Mouse (Mus musculus) gastrocnemius, postnatal 4 days (tissue): ENCODE data around the gene Smagp. TPM values are rescaled to one million over a fixed set of nuclear protein-coding genes. Genes with fewer than 3 reads are reported as not detected.
A peak's percentile ranks its signal among the peaks of the same experiment; 100 is the strongest.

Experiments used
- DNase-seq, 2 experiments: peaks; one replicate each; pipeline ENCODE4 v3.0.0; 2021 to 2022; ENCODE audit warnings: low spot score in 2 of 2, mixed read lengths in 2 of 2
- long read RNA-seq, 2 experiments: library from polyadenylated mRNA; stranded (forward); transcript quantifications; one replicate each; pipeline ENCODE4 v2.0.0; 2021
- total RNA-seq, 2 experiments: library from RNA; stranded (reverse); gene quantifications; 2 replicates each; pipeline ENCODE4 v1.2.3; 2021

Smagp gene
- total RNA-seq: 10 to 100 TPM in 1 of 2 experiments, 1 to 10 TPM in 1; 9.1 to 12.3 TPM
- long read RNA-seq, experiment 1, partial matches to known transcripts: 1 of 9 reads
- long read RNA-seq, experiment 1, other reads (novel, unspliced or antisense): 0 of 9 reads
- long read RNA-seq, experiment 2, partial matches to known transcripts: 0 of 5 reads
- long read RNA-seq, experiment 2, other reads (novel, unspliced or antisense): 1 of 5 reads

DNA sequence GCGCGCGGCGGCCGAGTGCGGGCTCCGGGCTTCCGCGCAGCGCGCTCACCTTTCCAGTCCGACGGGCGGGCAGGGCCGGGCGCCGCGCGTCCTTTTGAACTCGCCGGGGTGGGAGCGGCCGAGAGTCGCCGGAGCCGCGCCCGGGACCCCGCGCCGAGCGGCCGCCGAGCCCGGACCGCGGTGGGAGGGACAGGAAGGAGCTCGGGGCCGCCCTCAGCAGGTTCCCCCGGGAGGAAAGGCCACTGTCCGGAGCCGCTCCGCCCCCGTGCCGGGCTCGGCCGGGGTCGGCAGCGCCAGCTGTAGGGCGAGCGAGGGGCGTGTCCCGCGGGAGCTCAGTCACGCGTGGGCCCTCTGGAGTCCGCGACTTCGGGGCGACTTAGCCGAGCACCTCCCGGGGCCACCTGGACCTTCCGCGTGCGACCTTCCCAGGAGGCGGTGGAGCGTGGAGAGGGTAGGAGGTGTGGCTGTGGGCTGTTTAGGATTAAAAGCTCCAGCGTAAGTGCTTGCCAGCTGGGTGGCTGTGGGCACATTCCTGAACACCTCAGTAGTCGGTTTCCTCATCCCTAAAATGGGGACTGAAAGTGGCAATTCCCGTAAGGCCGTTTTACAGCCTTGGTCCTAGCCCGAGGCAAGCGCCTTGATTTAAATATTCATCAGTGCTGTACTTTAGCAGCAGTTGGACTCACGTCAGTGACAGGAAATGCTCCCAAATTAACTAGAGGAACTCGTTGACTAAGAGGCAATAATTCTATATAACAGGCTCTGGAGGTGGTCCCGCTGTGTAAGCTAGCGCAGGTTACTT, at the start of gene Smagp:
Gene Smagp, minus strand, starts transcription at position 241 of the 802 bp plus-strand sequence.
- peak in 1 of 2 experiments; percentile 30 for DNase-seq

DNA sequence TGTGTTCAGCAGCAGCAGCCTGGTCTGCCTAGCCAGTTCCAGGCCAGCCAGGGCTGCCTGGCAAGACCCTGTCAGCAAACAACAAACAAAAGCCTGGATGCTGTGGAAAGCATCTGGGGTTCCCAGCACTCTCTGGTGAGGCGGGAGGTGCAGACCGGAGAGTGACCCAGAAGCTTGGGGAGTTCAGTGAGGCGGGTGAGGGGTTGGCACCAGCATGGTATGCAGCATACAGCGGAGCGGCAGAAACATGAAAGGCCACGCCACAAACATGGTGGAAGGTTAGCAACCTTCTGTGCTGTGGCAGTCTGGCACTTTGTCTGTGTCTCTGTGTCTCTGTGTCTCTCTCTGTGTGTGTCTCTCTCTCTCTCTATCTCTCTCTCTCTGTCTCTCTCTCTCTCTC, 49.7 kb upstream of the Smagp start:
- no peak for DNase-seq

DNA sequence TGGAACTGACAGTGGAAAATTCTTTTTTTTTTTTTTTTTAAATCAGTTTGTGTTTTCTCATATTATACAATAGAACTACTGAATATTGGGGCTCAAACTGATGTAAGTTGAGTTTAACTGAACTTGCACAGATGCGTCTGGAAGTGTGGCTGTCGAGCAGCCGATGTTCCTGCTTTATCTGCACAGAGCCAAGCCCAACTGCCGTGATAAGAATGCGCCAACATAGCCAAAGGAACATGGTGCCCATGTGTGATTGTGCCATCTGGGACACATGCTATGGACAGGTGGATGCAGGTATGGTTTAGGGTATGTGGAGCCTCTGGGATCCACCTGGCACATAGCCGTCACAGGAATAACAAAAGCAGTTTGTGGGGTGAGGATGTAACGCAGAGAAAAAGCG, 49.1 kb upstream of the Smagp start:
- no peak for DNase-seq

DNA sequence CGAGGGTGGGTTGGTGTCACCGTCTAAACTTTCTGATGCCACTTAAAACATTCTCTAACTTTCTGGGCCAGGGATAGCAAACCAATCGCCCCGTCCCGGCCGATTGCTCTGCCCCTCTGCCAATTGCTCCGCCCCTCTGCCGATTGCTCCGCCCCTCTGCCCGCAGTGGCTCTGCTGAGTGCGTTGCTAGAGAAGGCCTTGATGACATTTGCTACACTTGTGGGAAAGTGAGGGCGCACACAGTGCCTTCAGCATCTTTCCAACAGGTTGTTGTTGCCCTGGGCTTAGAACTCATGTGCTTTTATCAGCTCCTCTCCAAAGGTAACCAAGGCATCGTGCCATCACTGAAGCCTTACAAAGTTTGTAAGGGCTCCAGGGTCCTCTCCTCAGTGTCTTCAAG, 48.5 kb upstream of the Smagp start:
- no peak for DNase-seq

DNA sequence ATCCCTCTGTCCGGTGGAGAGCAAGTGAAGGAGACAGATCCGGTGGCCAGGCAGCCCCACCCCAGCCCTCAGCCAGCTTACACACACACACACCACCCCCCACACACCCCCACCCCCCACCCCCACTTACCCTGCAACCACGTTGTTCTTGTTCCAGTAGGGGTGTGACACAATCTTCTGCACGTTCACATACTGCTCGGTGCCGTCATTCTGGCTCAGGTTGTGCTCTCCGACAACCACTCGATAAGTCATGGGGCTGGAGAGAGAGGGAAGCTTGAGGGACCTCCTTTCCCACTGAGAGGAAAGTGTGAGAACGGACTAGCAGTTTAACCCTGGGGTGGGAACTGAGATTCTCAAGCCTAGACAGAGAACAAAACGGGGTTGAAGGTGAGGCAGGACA, 47.7 kb upstream of the Smagp start:
- DNase-seq: no peak

DNA sequence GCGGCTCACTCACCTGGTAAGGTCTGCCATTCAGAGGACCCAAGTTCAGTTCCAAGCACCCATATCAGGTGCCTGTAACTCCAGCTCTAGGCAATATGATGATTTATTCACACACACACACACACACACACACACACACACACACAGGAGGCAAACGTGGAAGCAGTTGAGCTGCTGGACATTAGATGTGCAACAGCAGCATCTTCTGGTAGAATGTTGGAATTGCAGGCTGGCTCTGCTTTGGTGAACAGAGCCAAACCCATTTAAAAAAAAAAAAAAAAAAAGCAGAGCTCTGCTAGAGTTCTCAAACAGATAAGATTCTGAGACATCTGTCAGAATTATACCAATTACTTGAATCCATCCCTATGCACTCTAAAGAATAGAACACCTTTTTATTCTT, 46.3 kb upstream of the Smagp start:
- peak; percentile 57 to 75 for DNase-seq

DNA sequence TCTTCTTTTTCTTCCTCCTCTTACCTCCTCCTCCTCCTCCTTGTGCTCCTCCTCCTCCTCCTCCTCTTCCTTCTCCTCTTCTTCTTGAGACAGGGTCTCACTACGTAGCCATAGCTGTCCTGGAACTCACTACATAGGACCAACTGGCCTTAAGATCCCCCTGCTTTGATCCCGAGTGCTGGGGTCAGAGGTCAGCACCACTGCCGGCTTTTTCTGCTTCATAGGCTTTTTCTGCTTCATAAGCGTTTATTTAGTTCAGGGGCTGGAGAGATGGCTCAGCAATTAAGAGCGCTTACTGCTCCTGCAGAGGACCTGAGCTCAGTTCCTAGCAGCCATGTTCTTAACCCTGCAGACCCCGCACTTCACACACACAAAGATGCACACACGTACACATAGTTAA, 45.0 kb upstream of the Smagp start:
- DNase-seq: no peak

DNA sequence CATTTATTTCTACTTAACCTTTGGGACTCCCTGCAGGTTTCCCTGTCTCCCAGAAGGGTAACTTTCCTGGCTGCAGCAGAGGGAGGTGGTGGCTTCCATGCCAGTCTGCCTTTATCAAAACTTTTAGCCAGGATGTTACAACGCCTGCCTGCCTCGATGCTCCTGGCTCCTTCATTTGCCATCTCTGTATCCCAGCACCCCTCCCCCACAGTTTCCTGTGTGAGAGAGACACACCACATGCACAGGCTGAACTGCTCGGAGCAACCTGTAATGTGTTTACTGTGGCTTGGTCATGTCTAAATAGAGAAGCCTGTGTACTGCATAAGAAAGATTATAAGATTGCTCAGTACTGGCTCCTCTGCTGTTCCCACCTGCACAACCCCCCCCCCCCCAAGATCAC, 43.6 kb upstream of the Smagp start:
- no peak for DNase-seq

DNA sequence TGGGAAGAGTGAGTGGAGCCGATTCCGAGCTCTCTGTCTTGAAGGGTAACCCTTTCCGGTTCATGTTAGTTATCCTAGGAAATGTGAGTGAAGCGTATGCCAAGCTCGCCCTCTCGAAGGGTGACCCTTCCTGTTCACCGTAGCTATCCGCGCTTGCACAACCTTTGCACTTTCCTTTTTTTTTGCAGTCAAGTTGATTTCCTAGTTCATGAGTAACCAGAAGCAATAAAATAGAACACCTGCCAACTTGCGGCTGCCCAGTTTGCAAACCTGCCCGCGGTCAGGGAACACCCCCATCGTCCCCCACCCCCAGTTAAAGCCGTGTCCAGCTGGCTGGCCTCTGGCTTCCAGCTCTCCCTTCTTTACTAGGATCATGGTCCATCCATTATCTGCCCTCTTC, 42.3 kb upstream of the Smagp start:
- no peak for DNase-seq

DNA sequence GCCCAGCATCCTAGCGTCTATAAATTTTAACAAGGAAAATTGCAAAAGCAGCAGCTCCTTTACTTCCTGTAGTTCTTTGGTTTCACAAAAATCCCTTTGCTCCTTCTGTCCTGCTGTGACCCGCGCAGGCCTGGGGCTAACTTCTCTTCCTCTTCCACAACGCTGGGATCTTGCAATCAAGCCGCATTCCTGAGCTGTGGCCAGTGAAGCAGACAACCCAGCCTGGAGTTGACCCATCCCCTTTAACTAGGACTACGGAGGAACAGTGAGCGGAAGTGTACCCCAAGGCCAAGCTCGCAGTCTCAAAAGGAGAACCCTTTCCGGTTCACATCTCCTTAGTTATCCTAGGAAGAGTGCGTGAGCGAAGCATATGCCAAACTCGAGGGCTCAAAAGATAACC, 41.8 kb upstream of the Smagp start:
- DNase-seq: no peak

DNA sequence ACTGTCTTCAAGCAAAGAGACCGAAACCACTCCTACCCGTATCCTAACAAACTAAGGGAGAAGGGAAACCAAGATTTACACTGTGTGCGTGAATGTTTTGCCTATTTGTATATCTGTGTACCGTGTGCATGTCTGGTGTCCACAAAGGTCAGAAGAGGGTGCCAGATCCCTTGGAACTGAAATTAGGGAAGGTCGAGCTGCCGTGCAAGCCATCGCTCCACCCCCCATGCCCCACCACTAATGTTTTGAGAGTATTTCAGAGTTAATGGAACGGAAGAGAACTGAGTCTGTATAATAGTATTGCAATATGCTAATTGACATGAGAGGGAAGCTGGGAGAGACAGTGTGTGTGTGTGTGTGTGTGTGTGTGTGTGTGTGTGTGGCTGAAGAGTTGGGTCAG, 40.9 kb upstream of the Smagp start:
- DNase-seq: no peak

DNA sequence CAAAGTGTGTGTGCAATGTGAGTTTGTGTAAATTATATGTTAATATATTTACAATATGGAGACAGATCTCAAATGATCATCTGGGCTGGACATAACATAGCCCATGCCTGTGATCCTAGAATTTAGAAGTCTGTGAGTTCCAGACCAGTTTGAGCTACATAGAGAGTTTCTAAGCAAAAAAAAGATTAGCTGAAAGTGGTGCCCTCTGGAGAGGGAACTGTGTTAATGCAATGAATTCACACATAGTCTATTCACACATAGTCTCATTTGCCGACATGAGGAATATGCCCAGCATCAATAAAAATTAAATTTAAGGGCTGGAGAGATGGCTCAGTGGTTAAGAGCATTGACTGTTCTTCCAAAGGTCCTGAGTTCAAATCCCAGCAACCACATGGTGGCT, 39.8 kb upstream of the Smagp start:
- DNase-seq: no peak

DNA sequence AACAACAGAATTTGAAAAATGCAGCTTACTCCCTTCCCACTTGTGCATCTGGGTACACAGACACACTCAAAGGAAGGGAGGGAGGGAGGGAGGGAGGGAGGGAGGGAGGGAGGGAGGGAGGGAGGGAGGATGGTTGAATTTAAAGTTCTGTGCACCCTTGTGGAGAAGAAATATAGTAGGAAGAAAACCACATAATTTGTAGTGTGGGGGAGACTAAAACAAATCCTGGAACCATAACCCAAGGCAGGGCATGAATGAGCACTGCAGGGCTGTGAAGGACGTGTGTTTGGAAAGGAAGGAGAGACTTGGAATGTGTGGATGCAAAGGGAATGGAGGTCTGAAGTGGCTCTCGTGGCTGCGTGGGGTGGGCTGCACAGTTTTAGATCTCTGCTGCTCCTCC, 38.7 kb upstream of the Smagp start:
- DNase-seq: no peak

DNA sequence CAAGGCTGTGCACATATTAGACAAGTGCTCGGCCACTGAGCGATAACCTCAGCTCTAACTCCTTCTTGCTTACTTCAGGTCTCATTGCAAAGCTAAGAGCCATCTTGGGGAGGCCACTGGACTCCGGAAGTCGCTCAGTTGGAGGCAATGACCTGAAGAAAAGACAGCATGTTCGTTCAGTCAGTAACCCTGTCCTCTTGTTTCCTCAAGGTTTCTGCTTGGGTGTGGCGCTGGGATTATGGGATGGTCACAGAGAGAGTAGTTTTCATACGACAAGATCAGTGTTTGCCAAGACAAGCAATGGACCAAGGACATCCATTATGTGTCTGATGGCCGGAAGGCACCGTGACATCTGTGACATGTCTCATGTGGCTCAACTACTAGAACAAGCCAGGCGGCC, 37.8 kb upstream of the Smagp start:
- no peak for DNase-seq

DNA sequence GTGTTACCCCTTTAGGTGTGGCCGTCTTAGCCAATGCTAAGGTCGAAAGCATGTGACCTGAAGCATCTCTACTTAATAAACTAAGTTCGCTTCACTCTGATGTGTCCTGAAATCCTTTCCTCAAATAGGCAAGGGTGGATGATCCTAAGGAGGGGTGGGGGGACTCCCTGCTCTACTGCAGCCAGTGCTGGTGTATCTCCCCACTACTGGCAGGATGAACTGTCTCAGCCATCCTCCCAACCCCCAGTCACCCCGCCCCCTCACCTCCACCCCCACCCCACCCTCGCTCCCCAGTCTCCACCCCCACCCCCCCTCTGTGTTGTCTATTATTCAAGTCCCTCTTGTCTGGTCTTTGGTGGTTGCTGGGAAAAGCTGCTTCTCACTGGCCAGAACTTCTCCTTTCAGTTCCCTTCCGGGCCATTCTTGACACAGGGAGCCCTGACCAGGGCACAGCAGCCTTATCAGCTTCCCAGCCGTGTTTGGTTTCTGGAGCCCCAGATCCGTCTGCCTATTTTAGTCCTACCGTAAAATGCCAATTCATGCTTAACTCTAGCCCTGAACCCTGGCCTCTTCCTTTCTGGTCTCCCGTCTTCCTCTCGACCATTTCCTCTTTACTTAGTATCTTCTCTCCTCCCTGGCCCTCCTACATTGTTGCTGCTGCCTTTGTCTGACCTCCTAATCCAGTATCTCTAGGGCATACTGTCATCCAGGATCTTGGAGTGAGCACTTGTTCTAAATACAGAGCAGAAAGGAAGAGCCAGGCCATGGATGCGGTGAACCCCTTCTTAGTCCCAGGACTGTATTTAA, 37.0 kb upstream of the Smagp start:
- DNase-seq: no peak

DNA sequence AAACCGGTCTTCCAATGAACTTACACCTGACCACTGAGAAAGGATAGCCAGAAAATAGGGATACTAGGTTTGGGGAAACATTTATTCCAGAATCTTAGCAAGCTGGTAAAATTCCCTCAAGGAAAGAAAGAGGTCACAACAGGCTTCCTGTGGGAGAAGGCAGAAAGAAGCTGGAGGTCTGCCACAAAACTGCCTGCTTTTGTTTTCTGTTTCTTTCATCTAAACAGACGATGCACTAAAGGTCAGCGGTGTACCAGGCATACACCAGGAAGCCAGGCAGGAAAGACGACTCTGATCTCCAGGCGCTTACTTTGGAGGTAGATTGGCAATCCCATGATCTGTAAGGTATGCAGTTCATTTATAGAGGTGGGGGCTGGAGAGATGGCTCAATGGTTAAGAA, 34.1 kb upstream of the Smagp start:
- DNase-seq: no peak

DNA sequence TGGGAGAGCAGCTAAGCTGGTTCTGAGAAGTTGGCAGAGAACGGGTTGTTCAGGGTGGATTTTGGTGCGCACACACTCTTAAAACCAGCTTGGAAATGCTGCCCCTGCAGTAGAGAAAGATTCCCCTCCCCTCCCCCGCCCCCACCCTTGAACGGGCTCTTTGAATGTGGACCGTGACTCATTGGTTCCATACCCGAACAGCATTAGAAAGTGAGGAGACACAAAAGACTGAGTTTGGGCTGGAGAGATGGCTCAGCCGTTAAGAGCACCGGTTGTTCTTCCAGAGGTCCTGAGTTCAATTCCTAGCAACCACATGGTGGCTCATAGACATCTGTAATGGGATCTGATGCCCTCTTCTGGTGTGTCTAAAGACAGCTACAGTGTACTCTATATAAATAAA, 33.3 kb upstream of the Smagp start:
- no peak for DNase-seq

DNA sequence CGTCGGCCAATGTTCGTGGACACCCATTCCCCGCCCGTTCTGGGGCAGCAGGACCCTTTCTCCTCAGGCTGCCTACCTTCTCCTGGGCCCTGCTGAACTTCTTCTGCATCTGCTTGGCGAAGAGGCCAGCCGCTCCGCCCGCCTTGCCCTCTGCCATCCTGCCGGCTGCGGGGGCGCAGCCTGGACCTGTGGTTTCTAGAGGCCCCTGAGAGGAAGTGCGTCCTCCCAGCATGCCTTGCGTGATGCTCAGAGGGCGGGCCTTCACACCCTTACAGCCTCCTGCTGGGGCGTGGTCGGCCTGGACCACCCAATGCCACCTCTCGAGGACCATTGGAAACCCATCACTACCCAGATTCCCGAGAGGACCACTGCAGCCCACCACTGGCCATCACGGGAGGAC, 32.6 kb upstream of the Smagp start, which contains the start of gene Bin2:
Gene Bin2, minus strand, starts transcription at position 217 of the 400 bp plus-strand sequence.
- DNase-seq: peak in 1 of 2 experiments; percentile 30

DNA sequence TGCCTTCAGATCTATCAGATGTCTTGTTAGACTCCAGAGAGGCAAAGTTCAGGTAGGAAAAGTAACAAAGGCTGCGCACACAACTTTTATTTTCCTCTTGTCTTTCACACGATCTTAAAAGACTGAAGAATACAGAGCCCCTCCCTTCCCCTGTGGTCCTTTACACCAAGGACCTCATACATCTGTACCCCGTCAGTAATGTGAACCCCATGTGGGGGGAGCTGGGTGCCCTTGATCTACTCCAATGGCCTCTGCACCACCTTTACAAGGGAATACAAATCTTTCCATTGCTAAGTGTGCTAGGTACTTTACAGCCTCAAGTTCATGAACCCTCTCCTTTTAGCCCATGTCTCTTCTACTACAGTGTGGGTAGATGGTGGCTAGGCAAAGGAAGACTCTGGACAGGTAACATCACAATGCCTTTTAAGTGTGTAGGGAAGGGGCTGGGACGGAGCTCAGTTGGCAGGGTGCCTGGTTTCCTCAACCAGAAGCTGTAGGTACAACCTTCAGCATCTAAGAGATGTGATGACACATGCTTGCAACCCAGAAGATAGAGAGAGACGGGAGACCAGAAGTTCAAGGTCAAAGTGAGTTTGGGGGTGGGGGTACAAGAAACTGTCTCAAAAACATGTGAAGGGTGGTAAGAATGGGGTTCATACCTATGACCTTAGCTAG, 31.3 kb upstream of the Smagp start:
- DNase-seq: no peak

DNA sequence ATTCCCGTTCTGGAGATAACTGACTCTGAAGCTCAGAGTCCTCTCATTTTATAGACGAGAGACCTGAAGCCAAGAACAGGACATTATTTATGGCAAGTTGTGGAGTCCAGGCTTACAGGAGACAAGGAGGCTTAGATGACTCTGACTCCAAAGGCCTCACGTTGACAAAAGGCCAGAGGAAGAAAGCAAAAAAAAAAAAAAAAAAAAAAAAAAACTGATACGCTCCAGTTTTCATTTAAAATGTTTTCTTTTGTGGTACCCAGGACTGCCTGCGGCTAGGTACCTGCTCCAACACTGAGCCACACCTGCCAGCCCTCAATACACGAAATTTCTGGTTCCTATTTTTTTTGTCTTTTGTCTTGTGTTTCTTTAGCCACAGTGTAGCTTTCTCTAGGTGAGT, 30.7 kb upstream of the Smagp start:
- no peak for DNase-seq

DNA sequence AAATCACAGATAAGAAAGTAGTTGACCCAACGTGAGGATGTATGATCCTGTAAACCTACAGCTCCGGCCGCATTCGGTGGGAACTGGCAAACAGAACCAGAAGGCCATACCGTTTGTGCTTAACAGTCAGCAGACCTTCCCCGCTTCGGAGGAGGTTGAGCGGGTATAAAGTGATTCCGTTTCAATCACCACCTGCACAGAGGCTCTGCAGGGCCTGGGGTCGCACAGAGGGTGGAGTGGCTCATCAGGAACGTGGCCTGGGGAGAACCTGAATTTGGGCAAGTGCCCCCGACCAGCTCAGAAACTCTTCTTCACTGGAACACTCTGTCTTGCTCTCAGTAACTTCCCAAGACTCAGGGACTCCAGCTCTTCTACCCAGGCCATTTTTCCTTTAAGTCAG, 30.1 kb upstream of the Smagp start:
- no peak for DNase-seq
